Mouse (Mus musculus) CH12F3 (cell line): ENCODE data around the gene Ksr1.

Experiments used
- in situ Hi-C: fragments of 300-500 bp; cut with MboI; formaldehyde crosslinking; loops from 2 replicates; pipeline ENCODE4 v1.14.3; 2020; ENCODE audit warnings: low sequenced_read_pairs

Gene Ksr1

DNA sequence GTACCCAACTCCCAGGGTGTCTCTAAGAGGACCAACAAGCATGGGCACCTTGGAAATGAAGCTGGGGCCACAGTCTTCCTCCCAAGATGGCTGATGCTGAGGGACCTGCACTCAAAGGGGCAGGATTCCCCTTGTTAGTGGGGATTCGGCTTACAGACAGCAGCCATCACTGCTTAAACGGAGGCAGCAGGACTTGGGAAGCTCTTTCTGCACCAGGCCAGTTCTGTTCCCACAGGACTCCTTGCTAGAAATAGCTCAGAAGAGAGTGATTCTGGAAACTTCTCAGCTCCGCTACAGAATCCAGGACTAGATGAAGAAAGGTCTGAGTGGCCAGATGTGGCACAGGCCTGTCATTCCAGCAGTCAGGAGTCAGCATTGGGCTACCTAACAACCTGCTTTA is 19.2 kb downstream of the Ksr1 start:
- in situ Hi-C loops: no loop called here

DNA sequence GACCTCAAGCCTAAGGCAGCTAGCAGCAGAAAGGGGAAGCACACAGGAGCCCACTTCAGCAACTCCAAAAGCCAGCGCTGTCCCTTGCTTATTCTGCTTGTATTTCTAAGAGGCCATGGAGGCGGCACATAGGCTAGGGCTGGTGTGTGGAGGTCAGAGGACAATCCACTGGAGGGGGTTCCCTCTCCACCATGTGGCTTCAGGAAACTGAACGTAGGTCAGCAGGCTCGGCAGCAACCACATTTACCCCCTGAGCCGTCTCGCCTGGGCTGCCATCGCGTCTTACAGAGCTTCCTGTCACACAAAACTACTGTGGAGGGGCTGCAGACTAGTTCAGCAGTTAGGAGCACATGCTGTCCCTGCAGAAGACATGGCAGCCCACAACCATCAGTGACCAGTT is 20.4 kb downstream of the Ksr1 start:
- in situ Hi-C loops: no loop called here

DNA sequence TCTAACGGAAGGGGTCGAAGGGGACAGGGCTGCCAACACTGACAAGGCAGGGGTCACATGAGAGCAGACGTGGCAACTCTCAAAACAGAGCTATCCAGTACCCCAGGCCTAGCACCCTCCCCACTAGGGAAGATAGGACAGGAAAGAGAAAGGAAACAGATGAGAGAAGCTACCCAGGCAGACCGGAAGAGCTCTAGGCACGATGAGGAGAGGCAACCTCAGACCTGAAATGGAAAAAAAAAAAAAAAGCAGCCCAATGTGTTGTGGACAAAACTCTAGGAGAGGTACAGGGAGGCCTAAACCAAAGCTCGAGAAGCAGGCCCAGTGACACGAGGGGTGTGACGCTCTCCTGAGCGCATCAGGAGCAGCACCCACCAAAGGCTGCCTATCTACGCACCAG is 23.7 kb downstream of the Ksr1 start:
- in situ Hi-C loops: no loop called here

DNA sequence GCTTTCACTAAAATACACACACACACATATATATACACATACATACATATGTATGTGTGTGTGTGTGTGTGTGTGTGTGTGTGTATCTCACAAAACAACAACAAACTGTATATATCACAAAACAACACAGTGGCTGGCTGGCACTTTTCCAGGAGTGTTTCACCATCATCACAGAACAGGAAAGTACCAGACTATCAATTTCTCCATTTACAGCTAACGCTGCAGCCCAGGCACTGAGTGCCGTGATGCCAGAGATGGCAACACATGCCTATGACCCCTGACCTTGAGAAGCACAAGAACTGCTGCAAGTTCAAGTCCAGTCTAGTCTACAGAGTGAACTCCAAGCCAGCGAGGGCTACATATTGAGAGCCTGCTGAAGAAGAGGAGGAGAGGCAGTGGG is 26.1 kb downstream of the Ksr1 start:
- in situ Hi-C loops: no loop called here

DNA sequence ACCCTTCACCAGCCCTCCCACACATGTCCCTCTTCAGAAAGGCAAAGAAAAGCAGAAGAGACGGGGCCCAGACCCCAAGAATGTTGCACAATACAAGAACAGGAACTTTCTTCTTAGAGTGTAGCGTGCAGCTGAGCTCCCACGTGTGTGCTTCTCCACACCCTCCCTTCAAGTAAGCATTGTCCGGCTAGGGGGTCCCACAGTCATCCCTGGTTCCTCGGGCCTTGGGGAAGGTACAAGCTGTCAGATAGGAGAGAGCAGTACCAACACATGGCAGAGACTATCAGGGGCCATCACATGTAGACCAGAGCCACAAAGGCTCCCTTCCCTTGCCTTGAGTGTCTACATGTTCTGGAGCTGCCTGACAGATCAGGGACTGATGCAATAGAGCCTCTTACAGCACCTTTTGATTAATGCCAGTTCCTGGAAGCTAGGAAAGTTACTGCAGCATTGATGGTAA is 27.3 kb downstream of the Ksr1 start:
- in situ Hi-C loops: no loop called here

DNA sequence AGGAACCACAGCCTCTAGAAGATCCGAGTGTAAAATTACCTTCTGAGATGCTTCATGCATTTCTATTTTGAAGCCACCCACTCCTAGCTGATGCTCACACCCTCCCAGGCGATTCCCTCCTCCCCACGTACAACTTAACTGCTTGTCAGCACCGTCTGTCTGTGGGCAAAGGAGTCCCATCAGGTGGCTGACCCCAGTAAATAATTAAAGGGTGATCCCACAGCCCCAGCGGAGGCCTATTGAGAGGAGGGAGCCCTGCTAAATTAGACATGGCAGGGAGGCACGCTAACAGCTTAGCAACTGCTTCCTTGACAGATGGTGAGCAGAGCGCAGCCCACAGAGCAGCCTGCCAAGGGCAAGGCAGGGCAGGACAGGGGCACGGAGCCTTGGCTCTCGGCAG is 29.5 kb downstream of the Ksr1 start:
- in situ Hi-C loops: no loop called here

DNA sequence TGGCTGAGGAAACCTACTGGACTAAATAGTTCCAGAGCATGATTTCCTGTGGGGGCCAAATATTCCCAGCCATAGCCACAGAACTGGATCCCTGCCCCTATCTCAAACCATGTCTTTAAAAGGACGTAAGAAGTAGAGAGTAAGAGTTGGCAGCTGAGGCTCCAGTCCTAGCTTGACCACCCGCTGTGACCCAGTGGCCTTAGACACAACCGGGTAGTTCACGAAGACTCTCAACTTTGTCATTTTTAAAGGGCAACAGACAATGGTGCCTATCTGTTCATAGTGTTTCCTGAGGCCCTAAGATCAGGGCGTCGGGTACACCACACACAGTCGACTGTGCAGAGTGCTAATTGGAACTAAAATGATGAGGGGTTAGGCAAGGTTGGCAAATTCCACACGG is 30.5 kb downstream of the Ksr1 start:
- in situ Hi-C loops: no loop called here

DNA sequence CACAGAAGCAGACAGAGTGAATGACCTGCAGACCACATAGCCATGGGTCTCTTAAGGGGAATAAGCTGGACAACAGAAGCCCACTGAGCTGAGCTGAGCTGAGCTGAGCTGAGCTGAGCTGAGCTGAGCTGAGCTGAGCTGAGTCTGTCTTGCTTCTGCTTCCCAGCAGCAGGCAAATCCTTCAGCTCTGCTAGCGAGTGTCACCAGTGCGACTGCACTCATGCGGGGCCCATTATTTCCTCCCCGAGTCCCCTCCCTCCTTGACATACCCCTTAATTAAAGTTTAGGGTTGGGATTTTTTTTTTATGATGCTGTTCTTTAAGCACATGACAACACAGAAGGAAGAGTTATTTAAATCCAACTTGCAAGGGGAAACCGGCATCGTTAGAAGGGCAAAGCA is 32.1 kb downstream of the Ksr1 start:
- in situ Hi-C loops: no loop called here

DNA sequence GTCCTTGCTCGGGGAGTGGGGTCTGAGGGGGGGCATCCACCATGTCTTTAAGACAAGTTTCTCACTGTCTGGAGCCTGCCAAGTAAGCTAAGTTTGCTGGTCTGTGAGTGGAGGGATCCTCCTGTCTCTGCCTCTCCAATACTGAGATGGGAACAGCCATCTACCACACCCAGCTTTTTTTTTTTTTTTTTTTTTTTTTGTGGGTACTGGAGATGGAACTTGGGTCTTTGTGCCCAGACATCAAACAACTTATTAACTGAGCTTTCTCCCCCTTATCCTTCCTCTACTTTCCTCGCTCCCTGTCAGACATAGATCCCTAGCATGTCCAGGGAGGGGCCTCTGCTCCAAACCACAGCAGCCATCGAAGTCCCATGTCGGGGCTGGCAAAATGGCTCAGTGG is 32.8 kb downstream of the Ksr1 start:
- in situ Hi-C loops: no loop called here

DNA sequence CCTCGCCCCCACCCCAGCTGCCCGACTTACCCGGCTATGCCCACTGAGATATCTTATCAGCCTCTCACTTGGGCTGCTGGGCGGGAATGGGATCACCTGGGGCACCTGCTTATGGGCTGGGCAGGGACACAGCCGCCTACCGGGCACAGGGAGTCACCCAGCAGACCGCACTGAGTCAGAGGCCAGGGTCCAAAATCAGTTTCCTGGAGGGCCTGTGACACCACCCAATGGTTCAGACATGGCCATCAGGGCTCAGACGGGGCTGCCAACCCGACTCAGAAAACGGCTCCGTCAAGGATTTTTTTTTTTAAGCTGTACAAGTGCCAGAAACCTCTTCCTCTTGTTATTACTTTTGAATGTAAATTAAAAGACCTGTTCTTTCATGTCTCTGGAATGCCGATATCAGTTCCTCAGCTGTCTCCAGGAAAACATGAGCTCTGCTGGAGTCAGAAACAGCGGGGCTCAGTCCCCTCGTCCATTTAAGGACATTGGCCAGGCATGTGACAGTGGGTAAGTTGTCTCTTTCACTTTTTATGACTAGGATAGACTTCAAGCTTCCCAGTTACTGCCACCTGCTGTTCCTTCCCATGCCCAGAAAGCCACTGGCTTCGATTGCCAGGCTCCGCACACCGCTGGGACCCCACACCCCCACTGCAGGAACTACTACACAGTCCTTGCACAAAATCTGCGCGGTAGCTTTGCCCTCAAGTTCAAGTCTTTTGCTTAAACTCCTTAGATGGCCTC is 33.5 kb downstream of the Ksr1 start:
- in situ Hi-C loops: no loop called here

DNA sequence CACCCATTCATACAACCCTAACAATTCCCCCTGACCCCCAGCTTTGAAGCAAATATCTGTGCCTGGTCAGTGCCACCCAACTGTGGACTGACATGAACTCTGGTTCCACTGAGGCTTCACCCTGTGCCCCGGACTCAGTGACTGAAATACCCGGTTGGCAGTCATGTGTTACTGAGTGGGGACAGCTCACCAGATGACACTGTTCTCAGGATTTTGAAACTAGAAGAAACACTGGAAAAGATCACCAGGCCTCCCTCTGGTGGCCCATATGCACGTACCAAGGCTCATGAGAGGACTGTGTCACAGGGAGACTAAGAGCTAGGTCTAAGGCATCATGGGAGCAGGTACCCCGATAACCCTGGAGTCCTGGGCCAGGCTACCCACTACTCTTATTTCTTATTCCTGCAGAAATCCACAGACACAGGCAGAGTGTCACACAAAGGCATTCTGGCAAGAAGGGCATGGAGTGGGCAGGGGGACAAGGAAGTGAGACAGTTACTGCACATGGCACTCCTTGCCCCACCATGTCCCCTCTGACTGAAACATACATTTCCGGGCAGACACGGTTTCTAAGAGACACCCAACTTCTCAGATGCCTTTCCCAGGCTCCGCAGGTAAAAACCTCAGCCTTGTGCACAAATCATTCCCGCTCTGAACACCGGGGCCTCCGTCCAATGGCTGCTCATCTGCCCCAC is 34.2 kb downstream of the Ksr1 start:
- in situ Hi-C loops: no loop called here

DNA sequence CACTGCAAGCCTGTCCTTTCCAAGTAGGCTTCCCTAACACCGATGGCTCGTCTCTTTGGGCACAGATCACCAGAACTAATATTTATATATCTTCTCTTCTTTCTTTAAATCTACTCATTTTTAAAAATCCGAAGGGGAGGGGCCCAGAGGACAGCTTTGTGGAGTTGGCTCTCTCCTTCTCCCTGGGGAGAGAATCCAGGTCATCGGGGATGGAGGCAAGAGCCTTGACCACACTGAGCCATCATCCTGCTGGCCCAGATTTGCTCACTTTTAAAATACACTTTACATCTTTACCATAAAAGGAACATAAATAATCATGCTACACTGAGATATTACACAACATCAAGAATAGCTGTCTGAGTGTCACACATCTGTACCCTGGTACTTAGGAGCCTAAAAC is 35.8 kb downstream of the Ksr1 start:
- in situ Hi-C loops: no loop called here

DNA sequence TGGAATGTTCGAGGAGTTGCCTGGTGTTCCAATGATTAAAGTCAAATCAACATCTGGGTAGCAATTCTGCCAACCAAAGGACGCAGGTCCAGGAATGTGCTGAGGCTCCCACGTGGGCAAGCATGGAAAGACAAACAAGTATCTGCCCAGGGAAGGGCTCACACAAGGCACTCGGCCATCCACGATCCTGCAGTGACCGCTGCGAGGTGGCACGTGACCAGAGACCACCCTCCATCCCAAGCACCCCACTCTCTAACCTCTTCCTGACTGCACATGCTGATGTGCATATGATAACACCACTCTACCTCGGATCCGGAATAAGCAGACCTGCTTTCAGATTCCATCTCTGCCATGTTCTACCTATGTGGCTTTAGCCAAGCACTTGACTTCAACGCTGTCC is 38.3 kb downstream of the Ksr1 start:
- in situ Hi-C loops: no loop called here

DNA sequence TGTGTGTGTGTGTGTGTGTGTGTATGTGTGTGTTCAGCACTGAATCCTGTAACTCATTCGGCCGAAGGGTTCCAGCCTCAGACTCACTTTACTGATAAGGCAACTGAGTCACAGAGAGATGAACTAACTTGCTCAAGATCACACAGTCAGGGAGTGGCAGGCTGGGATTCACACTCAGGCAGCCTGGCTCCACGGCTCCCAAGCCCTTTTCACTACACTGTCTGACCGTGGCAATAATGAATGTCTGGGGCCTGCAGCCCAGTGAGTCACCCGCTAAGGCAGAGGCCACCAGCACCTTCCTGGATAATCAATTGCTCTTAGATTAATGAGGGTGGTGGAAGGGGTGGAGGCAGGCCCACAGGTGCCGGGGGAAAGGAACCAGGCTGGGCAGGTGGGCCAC is 41.2 kb downstream of the Ksr1 start:
- in situ Hi-C loops: no loop called here

DNA sequence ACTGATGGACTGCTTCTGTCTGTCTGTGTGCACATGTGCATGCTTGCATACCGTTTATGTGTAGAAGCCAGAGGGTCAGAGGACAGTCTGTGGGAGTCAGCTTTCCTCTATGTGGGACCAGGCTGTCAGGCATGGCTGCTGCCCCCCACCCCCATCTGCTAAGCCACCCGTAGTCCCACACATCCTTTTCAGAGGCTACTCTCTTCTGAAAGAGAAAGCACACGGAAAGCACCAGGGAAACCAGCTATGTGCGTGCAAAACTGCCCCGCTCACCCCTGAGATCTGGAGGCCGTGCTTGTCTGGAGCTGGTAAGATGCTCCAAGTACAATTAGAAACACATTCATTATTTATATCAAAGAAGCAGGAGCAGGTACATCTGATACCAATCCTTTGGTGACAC is 41.7 kb downstream of the Ksr1 start:
- in situ Hi-C loops: no loop called here

DNA sequence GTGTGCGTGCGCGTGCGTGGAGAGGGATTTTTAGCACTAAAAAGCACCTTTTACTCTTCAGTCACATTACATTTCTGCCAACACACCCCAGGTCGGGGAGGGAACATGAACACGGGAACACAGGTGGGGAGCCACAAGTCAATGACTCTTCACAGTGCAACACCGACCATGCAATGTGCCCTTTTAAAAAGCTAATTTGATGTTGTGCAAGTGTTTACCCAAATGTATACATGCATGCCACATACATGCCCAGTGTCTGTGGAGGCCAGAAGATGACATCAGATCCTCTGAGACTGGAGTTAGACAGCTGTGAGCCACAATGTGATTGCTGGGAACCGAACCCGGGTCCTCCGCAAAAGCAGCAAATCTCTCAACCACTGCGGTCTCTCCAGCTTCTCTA is 42.1 kb downstream of the Ksr1 start:
- in situ Hi-C loops: no loop called here

DNA sequence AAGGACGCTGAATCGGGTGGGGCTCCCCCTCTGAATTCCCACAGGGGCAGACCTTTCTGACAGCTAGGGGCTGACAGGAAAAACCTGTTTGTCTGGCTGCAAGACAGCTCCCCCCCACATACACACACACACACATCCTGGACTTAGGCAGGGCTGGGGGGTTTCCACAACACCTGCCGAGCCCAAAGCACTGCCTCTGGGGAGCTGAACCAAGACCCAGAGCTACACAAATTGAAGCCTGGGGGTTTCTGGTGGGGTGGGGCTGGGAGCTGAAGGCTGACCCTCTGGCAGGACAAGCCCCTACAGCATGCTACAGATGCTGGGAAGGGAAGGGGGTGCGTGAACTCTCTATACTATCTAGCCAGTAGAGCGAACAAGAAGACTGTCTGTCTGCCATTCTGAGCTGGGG is 42.7 kb downstream of the Ksr1 start:
- in situ Hi-C loops: no loop called here

DNA sequence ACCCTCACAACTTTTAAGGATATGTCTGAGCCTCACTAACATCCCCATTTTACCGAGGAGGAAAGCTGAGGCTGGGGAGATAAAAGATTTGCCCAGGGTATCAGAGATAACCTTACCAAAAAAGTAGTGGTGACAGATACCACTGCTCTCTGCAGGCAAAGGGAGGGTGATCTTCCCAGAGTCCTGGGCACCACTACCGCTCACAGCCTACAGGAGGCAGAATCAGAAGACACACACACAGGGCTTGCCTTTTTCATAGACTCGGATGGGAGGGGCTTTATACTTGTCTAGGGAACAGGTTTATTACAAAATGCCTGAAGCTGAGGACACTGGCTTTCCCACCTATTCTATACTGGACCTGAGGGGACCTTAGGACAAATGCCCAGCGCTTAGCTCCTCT is 43.9 kb downstream of the Ksr1 start:
- in situ Hi-C loops: no loop called here

DNA sequence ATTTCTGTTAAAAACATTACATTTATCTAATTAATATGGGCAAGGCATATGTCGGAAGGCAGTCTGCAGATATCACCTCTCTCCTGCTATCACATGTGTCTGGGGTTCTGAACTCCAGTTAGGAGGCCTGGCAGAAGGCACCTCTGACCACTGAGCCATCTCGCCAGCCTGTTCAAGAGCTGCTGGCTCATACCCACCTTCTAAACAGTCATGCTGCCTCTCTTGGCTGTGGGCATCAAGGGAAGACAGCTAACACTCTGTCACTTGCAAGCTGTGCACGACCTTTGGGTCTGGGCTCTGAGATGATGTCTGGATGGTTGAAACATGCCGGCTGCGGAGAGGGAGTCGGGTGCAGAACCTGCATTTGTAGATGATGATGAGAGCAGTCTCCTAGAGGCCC is 44.6 kb downstream of the Ksr1 start:
- in situ Hi-C loops: no loop called here

DNA sequence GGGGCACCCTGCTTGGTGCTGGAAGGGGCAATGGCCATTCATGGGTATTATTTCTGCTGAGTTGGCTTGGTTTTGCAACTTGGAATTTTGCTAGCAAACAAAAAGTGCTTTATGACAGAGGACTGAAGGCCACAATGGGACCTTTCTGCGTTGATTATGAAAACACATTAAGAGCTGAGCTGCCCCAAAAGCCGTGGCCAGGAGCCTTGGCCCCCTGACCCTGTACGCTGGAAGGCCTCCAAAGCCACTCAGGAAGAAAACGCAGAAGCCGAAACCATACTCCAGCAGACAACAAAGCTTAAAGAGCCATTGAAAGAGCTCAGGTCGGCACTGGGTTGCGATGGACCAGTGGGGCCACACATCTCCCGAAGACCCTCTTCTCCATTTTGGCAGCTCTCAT is 47.2 kb downstream of the Ksr1 start:
- in situ Hi-C loops: no loop called here

DNA sequence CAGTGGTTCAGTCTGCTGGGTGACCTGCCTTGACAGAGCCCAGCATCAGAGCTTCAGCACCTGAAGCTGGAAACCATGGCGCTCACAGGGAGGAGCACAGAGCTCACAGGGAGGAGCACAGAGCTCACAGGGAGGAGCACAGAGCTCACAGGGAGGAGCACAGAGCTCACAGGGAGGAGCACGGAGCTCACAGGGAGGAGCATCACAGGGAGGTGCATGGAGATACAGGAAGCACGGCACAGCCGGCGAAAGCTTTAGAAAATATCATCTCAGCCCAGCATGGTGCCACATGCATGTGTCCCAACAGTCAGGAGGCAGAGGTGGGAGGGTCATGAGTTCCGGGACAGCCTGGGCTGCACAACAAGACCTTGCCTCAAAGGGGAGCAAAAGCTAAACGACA is 48.5 kb downstream of the Ksr1 start:
- in situ Hi-C loops: no loop called here

DNA sequence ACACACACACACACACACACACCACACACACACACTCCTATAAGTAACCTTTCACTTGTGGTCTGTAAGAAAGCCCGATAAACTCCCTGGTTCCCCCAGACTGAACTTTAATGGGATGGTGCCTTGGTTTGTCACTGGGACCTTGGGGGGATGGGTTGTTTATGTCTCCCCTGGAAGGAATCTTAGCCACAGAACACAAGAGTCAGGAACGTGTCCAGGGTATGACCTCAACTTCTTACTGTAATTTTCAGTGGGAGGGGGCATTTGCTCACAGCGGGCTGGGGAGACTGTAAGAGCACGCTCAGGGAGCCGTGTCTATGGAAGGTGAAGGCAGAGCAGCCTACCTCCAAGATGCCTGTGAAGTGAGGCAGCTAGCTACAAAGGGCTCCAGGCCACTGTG is 49.5 kb downstream of the Ksr1 start:
- in situ Hi-C loops: no loop called here

DNA sequence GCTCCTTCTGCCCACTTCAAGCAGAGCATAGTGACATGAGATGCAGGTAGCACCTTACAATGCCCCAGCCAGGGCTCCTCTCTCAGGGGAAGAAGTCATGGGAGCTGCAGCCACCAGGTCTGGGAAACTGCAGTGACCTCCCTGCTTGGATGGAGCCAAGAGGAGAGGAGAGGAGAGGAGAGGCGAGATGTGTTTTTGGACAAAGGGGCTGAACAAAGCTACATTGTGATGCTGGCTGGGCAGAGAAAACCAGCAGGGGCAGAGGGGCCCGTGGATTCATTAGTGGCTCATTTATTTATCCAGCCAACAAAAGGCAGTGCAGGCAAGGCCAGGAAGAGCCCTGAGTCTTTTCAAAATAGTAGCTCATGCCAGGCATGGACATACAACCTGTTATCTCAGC is 50.5 kb downstream of the Ksr1 start:
- in situ Hi-C loops: no loop called here
